Mouse (Mus musculus): ENCODE measurements at regions not wholly inside any gene's neighbourhood (a gene's known extent, or its start where the extent isn't known, plus 50 kb on each side); places are given as distances from the start of the nearest gene placed in this dataset.

GRCm38 (mm10) chr7:58151713-58152112 lies 504.3 kb upstream of the Atp10a start:
- POLR2A ChIA-PET: interaction anchor here in 1 of 4 experiments (0.6 kb wide), 1 partner anchor 164 kb away, joined by 3 read pairs; no protein-coding TSS in a partner anchor
- CTCF ChIA-PET: no interaction called here

GRCm38 (mm10) chr7:58184913-58185312 lies 471.1 kb upstream of the Atp10a start:
- CTCF ChIA-PET: no interaction called here
- POLR2A ChIA-PET: no interaction called here

GRCm38 (mm10) chr7:58217726-58218125 lies 438.2 kb upstream of the Atp10a start:
- ChIA-PET CTCF (interaction anchor here in 1 of 4 experiments (0.6 kb wide), 1 partner anchor 355 kb away, joined by 4 read pairs; no protein-coding TSS in a partner anchor), POLR2A (interaction anchor here (0.6 to 2.0 kb wide), 6 partner anchors 8 to 724 kb away, joined by 3 to 13 read pairs (median 4); no protein-coding TSS in a partner anchor)

- POLR2A ChIA-PET: interaction anchor here in 1 of 4 experiments (1.0 kb wide), 1 partner anchor 175 kb away, joined by 3 read pairs; no protein-coding TSS in a partner anchor
These were observed 431.2 kb upstream of the Atp10a start for GRCm38 (mm10) chr7:58224727-58225126.

DNA sequence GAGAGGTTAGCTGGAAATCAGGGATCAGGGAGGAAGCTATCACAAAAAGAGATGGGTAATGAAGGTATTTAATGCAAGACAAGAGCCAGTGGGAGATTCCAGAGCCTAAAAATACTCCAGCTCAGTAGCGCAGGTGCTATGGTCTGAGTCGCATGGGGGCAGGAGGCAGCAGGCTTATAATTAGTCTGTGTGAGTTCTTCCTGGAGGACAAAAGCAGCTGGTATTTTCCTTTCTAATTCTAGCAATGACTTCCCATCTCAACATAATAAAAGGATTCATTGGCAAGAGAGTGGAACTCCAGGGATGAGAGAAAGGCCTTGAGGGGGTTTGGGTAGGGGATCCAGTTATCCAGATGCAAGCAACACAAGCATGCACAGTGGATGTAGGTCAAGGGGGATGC lies 430.3 kb upstream of the Atp10a start:
- POLR2A ChIA-PET: interaction anchor here in 3 of 4 experiments (0.6 to 1.0 kb wide), 3 partner anchors 8 to 27 kb away, joined by 3 to 4 read pairs (median 4); no protein-coding TSS in a partner anchor
- CTCF ChIA-PET: interaction anchor here in 1 of 4 experiments (0.5 kb wide), 1 partner anchor 138 kb away, joined by 4 read pairs; no protein-coding TSS in a partner anchor

More at GRCm38 (mm10) chr7:58224727-58225126, 431.2 kb upstream of the Atp10a start:
- CTCF ChIA-PET: no interaction called here

DNA sequence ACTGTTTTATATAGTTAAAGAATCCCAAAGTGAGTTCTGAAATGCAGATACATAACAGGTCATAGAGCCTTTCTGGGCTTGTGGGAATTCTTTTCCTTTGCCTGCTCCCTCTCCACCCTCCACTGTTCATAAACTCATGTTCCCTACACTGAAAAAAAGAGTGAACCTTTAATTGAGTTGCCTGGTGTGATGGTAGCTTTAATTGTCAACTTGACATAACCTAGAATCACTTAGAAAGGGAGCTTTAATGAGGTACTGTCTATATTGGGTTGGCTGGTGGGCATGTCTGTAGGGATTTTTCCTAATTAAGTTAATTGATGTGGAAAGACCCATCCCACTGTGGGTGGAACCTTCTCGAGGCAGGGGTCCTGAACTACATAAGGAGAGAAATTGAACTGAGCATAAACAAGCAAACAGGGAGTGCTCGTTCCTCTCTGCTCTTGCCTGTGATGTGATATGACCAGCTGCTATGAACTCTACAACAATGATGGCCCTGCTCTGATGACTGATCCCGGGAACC lies 425.7 kb upstream of the Atp10a start:
- POLR2A ChIA-PET: no interaction called here
- CTCF ChIA-PET: no interaction called here

DNA sequence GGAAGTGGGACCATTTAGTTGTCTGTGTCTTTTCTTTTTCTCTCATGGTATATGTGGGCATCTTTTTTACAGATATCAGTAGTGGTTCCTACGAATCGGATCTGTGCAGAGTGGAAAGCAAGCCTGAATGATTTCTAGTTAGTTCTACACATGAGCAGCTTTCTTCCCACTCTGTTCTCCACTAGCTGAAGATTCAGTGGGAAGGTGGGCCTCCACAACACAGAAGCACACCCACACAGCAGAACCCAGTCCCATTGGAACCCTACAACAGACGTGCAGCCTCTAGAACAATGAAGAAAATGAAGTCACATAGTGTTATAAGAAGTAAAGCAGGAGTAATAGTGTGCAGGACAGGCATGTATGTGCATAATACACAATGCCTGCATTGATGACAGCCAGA lies 425.0 kb upstream of the Atp10a start:
- CTCF ChIA-PET: no interaction called here
- POLR2A ChIA-PET: no interaction called here

GRCm38 (mm10) chr7:58247261-58247660 lies 408.7 kb upstream of the Atp10a start:
- CTCF ChIA-PET: no interaction called here
- POLR2A ChIA-PET: no interaction called here

Measured in embryonic stem cell, embryonic (primary cell).